Mouse (Mus musculus): ENCODE data around the gene Tbc1d8. TPM values are rescaled to one million over a fixed set of nuclear protein-coding genes. Genes with fewer than 3 reads are reported as not detected.

Gene Tbc1d8
- total RNA-seq, 2 experiments from 2014 or later: 6.0 to 6.8 TPM

DNA sequence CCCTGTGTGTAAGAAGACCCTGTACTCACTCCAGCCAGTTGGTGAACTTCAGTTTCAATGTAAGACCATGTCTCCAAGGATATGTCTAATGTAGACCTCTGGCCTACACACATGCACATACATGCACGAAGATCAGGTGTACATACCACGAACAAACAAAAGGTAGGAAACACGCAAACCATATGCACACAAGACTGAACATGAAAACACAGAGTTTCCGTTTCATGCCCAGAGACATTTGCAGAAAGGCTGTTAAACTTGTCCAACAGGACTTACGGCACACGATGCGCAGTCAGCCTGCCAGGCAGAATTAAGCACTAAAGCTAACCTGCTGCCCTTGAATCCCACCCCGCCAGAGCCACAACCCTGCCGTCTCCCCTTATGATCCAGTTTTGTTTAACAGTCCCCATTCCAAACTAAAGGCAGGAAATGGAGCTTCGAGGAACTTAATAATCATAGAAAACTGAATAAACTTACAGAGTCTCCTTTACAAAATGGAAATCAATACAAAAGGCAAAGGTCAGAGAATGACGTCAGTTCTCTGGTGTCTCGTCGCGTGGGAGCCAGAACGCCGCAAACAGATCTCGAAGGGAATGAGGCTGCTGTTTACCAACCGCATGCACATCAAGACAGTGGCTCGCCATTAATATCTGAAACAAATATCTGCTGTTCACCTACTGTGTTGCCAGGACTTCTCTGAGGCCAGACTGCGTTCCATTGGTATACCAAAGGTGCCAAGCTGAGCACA lies 33.1 kb downstream of the Tbc1d8 start:
- no peak for DNase-seq

DNA sequence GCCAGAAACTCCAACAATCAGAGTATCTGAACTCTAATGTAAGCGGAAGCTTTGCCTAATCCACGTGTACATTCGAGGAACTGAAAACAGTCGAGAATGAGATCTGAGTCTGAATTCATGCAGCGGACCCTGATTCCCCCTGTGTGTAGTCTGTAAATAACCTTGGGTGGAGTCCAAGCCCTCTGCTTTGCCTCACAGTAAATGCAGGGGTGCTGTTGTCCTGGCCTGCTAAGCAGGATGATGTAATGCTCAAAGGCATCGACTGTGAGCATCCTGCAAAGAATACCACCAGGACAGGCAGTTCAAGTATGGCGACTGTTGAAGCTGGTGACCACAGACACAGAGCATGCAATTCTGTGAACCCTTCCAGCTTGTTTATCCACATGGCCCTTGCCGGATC lies 34.8 kb downstream of the Tbc1d8 start:
- no peak for DNase-seq

DNA sequence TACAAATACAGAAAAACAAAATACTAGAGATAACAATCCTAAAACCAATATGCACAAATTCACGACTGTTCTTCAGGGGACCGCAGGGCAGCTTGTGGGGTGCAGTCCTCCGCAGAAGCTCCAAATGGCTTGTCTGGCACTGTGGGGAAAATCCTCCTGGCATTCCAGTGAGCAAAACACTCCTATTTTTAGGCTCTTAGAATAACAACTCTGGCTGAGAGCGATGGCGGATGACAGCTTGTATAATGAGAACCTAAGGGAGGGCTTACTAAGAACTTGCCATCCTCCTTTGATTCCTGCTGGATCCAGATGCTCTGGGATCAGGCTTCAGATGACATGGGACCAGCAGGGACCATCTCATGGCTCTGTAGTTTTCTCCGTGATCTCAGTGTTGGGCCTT lies 36.9 kb downstream of the Tbc1d8 start:
- DNase-seq: no peak

DNA sequence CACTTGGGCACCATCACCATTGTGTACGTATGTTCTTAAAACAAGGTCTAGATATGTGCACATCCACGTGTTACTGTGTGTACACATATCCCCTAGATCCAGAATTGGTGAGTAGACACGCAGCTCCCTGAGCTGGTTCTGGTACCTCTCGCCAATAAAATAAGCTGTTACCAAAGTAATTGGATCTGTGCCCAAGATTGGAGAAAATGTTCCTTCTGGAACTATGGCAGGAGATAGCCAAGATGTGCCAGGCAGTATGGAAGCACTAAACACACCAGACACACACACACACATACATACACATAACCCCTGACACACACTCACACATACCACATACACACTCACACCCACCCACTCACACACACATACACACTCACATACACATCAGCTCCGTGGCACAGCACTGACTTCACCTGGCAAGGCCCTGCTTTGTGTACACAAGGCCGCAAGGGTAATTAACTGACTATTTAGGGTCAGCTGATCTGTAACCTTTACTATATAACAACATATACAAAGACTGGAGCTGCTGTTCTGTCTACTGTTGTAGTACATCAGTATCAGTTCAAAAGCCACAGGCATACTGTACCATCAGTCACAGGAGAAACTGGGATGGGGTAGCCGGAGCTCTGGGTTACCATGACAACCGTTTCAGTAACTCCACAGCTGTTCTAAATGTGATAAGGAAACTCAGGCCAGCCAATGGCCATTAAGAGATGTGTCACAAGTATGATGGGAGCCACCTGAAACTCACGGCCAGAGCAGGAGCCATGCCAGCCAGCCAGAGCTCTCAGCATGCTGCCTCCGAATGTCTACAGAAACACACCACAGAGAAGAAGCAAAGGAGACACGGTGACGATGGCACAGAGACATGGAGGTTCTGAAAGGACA lies 38.6 kb downstream of the Tbc1d8 start:
- DNase-seq: no peak

DNA sequence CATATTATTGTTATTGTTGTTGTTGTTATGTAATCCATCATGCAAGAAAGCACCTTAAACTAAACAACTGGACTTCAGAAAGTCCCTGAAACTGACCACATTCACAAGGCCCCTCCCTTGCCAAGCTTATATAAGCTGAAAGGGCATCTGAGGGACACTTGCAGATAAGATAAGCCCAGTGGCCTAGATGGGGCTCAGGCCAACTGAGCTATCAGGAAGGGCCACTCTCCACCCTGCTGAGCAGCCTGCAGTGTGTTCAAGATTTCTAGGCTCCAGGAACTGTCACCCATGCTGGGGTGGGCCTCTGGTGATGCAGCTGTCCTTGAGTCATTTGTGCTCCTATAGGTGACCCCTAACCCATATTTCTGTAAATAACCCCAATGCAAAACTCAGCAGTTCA lies 39.9 kb downstream of the Tbc1d8 start:
- DNase-seq: no peak

DNA sequence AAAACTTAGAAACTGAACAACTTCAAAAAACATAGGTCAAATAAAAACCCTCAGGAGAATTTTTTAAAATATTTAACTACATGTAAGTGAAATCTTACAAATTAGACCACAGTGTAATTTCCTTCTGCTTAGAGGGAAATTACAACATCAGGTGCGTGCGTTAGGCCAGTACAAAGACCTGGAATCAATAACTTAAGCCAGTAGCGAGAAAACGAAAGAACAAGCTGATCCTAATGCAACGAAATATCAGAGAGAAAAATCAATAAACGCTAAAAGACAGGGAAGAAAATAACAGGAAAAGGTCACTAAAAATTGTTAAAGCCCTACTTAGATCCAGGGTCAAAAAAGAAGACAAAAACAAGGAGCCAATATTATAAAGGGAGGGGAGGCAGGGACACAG lies 44.3 kb downstream of the Tbc1d8 start:
- no peak for DNase-seq

DNA sequence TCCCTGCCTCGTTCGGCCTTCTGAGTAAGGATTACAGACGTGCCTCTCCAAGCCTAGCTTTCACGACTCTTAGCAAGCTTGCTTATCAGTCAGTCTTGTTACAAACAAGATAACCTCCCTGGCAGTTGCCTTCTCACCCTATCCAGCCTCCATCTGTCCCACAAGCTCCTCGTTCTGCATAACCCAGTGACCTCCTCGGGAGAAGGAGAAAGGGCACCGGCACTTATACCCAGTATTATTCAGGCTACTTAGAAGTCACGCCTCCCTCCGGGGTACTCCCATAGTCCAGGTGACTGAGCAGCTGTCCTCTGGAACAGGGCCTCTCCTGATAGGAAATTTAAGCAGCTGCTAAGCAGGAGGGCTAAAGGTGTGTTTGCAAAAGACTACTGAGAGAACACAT lies 48.5 kb downstream of the Tbc1d8 start:
- DNase-seq: no peak

DNA sequence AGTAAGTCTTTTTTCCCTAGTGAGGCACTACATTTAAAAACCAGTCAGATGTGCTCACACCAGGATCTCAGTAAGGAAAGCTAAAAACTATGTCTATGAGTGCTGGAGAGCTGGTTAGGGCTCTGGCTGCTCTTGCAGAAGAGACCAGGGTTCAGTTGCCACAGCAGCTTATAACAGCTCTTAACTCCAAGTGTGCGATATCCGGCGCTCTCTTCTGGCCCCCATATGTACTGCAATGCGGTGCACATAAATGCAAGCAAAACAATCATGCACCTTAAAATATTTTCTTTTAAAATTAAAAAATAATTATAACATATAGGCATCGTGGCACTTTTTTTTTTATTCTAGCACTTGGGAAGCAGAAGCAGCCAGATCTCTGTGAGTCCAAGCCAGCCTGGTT lies 49.5 kb downstream of the Tbc1d8 start:
- no peak for DNase-seq

DNA sequence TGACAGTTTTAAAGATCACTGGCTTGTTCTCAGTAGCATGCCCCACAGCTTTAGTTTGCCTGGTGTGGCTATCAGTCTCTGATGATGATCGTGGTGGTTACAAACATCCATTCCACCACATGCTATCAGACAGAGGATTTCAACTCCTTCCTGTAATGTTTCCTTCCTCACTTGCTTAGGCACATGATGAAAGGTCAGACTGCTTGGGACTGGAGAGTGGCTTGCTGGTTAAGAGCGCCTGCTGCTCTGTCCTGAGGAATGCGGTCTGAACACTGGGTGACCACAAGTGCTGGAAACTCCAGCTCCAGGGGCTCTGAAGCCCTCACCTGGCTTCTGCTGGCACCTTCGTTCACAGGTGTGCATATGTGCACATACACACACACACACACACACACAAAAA lies 50.3 kb downstream of the Tbc1d8 start:
- no peak for DNase-seq

DNA sequence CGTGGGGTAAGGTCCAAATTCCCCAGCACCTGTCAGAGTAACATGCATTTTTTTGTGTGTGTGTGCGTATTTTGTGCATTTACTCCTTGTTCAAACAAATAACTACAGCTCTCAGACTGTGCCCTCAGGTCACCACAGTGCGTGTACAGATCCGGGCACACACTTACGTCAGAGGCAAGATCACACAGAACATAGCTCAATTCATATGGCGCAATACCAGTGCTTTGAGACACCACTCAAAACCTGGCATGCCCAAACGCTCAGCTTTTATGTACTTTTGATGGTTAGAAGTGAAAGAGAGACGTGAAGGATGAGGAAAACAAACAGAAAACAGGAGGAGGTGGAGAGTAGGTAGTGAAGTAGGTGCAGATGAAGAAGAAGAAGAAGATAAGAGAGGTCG lies 53.1 kb downstream of the Tbc1d8 start:
- no peak for DNase-seq

DNA sequence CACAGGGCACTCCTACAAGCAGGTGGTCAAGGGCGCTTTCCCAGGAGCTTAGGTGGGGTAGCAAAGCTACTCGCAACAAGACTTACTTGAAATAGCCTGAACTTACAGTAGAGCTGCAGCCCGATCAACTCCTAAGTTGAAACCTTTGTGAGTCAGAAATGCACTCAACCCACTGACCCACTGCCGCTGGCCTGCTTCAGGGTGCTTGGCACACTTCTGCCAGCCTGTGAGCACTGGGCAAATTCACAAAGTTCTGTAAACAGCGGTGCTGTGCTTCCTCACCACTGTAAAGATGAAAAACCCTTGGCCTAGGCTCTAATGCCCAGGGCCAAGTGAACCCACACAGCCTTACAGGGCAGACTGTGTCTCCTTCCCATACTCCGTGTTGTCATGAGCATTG lies 57.6 kb downstream of the Tbc1d8 start:
- DNase-seq: no peak

DNA sequence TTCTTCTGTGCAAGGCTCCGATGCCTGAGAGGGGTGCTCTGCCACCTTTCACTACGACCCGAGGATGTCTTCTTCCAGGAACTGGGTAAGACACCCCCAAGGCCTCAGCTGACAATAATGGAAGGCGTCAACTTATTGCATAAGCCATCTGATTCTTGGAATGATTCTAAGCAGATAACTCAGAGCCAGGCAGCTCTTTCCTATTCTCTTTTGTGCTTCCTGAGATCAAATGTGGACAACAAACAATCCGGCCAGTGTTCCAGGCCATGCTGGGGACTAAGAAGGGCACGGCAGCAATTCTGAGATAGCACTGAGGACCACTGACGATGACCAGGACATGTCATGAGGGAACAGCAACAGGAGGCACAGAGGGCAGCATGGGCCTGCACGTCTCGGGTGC lies 59.7 kb downstream of the Tbc1d8 start:
- no peak for DNase-seq

DNA sequence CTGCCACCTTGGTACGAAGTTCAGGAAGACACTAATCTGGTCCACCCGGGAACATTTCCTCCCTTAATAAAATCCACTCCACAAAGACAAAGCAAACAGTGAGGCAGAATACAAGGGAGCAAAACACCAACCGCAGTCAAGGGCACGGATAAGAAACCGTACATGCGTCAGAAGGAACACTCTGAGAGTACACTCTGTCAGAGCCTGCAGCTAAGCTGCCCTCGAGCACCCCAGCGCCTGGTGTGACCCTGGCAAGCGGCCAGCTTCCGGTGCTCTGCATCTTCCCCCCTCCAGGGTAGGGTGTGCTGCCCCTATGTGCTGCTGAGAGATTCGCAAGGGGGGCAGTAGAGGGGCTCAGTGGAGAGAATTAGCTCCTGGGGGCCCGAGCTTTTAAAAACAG lies 60.7 kb downstream of the Tbc1d8 start:
- DNase-seq: no peak

DNA sequence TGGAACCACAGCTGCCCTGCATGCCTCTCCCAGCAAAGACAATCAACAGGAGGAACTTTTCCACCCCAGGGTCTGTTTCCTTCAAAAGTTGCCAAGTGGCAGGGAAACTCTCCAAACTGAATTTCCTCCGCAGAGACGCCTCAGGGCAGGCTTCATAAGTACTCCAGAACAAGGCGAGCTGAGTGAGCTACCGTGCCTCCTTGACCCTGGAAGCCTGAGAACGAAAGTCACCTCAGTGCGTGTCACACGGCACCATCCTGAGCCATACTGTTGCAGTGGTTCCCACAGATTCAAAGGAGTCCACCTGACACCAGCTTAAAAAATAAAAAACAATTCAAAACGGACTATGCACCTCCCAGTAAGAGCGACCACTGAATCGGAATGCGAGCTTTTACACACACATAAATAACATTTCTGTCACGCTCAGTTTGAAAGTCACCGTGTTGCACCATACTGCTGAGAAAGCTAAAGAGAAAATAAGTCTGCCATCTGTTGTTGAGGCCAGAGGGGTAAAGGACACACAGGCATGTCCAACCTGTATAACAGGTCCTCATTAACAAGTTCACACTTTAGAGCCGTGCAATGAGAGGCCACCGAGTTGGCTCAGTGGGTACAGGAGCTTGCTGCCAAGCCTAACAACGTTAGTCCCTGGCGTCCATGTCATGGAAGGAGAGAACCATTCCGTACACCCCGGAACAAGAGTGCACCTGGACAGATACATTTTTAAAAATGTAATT lies 68.3 kb downstream of the Tbc1d8 start:
- DNase-seq: no peak

DNA sequence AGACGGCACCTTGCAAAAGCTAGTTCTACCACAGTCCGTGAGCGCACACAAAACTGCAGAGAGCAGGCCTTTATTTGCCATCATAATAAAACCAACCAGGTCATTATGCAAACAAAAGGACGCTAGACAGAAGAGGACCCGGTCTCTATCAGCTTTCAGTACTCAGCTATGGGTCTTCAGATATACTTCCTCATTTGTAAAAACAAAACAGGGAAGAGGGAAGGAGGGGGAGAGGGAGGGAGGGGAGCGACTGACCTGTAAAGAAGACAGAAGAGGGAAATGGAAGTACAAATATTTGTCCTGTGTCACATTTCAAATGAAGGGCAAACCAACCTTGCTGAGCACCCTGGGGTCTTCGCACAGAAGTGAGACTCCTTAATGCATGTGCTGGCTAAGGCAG lies 69.9 kb downstream of the Tbc1d8 start:
- no peak for DNase-seq

DNA sequence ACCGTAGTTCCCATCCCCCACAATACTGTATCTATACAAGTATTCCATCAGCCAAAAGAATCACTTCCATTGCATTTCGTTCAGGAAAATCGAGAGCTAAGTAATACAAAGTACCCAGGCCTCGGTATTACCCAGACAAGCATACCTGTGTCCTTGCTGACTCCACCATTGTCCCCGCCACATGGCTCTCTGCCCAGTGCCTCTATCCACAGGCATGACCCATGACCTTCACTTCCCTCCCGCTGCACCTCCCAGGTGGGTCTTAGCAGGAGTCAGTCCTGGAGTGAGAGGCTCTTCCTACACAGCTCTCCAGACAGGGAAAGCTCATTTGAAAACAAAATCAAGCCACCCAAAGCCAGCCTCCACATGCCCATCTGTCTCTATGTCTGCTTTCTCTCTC lies 70.4 kb downstream of the Tbc1d8 start:
- no peak for DNase-seq

DNA sequence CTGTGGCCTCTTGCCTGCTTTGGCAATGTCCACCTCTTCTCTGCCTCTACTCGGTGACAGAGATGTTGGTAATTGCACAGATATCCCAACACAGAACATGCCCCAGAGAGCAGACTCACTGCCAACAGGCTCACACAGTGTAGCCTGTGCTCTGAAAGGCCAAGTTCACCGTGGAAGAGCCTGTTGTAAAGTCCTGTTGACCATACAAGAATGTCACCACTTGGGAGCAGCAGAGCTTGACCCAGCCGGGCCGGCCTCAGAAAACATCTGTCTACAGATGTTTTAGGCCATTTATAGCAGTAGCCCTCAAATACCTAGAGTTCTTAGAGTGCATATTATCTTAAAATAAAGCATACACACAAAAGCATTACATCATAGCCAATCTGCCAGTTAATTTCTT lies 71.4 kb downstream of the Tbc1d8 start:
- no peak for DNase-seq

DNA sequence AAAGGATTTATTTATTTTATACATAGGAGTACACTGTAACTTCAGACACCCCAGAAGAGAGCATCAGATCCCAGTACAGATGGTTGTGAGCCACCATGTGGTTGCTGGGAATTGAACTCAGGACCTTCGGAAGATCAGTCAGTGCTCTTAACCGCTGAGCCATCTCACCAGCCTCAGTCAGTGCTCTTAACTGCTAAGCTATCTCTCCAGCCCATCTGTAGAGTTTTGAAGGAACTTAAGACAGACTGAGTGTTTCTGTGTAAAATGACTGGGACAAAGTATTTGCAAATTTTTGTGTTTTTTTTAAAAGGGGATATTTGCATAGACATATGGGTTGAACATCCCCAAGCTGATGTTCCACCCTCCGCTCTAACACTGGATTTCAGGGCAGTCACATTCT lies 78.4 kb downstream of the Tbc1d8 start:
- no peak for DNase-seq

DNA sequence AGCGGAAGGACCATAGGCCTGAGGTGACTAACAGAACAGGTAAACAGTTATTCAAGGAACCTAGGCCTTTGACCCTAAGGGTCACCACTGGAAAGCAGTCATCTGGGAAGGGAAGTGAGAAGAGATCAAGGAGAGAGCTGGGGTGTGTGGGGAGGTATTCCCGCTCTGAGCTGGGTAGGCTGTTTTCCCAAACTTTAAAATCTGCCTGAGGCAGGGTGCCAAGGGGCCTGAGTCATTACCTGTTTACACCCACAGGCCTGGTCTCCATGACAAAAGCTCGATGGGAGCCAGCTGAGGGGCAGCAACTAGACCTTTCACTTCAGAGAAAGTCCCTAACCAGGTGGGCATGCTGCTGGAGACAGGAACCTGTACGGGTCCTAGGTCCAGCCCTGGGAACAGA lies 79.3 kb downstream of the Tbc1d8 start:
- no peak for DNase-seq

DNA sequence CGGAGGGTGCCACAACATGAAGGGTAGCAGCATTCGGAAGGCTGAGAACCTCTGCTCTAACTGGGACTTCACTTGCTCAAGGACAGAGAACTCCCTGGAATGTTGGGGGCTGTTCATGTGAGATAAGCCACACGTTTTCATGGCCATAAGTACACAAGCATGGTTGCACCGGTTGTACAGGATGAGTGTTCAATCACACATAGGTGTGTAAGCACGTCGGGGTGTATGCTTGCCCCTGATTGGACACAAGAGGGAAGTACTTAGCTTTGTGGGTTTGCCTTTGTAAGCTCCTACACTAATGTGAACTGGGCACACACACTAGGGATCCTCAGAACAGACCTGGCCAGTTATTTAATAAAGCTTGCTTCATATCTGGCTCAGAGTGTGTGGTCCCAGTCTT lies 80.3 kb downstream of the Tbc1d8 start:
- no peak for DNase-seq

DNA sequence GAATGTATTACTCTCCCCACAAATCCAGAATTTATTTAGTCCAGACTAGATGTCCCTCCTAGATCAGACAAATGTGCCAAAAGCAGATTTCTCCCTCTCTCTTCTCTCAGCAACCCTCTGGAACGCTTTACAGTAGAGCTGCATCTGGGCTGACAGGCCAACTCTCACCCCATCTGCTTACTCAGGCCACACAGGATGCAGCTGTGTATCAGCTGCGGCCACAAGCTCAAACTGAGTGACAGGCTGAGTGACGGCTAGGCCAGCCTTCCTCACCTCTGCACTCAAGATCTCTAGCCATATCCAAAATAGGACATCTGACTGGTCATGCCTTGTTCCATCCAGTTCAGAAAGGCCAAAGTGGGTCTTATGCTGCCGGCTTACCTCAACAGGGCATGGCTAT lies 82.2 kb downstream of the Tbc1d8 start:
- DNase-seq: no peak

DNA sequence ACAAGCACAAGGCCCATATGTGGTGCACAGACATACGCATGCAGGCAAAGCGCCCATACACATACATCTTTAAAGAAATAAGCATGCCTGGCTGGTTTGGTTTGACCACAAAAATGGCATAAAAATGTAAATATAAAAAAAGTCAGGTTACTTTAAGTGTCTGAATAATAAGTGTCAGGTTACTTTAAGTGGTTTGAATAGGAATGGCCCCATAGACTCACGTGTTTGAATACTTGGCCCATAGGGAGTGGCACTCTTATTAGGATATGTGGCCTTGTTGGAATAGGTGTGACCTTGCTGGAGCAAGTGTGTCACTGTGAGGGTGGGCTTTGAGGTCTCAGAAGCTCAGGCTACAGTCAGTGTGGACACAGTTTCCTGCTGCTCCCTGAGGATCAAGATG lies 83.9 kb downstream of the Tbc1d8 start:
- DNase-seq: no peak

DNA sequence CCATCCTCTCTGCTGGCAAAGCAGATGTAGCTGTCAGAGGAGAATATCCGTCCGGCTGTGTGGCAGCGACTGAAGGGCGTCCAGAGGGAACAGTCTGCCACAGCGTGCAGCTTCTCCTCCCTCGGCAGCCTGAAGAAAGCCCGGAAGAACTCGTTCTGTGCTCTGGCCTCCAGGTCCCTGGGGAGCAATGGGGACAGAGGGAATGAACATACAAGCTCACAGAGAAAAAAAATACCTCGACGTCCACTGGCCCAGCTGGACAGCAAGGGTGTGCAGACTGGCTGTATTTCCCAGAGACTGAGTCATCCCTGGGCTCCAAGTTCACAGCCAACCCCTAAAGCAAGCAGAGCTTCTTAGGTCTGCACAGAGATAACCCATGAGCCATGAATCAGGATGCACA lies 84.5 kb downstream of the Tbc1d8 start:
- peak; percentile 60 for DNase-seq
